Mouse (Mus musculus): ENCODE measurements around the gene Pqlc3.
A peak's percentile ranks its signal among the peaks of the same experiment; 100 is the strongest.

GRCm38 (mm10) chr12:17032694-17033463, 32.7 kb upstream of the Pqlc3 start:
- 0 out of 2 replicates have a peak, but pooled peaks have one; percentile 23 for TF ChIP-seq CTCF (IDR thresholded peaks at IDR 0.05; ENCODE audit: low read depth, low read length)
- no peak for TF ChIP-seq POLR2A (IDR thresholded peaks at IDR 0.05; ENCODE audit: borderline replicate concordance, low read depth, low read length)

Data from bone marrow macrophage, adult 2 months (primary cell).